ENCODE assay signal across 14 mouse cellular contexts in the genomic region with DNA sequence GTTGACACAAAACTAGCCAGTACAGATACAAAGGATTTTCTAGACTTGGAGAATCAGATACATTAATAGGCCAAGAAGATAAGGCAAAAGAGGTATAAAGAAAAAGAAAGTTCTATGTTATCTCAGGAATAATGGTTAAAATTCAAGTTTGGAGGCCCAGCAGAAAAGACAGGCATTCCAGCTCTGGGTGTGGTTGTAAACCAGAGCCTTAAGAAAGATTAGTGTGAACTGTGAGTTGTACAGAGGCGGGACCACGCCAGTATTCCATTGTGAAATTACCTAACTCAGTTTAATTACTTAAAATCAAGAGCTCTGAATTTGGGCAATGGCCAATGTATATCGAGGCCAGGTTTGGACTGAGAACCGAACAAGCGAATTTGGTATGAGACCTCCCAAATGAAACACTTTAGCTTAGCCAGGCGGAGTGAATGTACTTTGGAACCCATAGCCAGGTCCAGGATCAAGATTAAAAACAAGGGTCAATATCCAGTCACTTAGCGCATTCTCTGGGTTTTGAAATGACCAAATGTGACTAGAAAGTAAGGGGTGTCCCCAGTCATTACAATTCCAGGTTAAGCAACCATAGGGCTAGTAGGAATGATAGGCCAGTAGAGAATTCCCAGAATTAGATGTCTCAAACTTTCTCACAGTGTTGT.
"Had no signal": no experiment of that assay in that cellular context is flagged by ENCODE, and none has a peak within 500 bp of the region (broad histone marks: within the 10 kb centered on the region; RNA-seq: fewer than 3 reads in every experiment).

No protein-coding gene starts in this region.

- H3K4me3 ChIP-seq: hindbrain, embryonic 15.5 days; layer of hippocampus, adult 2 months; limb, embryonic 12.5 days; megakaryocyte, embryonic 14.5 days; midbrain, embryonic 12.5 days had no signal

- H3K4me2 ChIP-seq: hindbrain, embryonic 15.5 days; limb, embryonic 12.5 days; lung, embryonic 14.5 days; midbrain, embryonic 12.5 days had no signal

- H3K27ac ChIP-seq: hindbrain, embryonic 15.5 days; layer of hippocampus, adult 2 months; limb, embryonic 12.5 days; liver, embryonic 14.5 days; macrophage; midbrain, embryonic 12.5 days; stomach, postnatal 0 days had no signal

- H3K27me3 ChIP-seq: hindbrain, embryonic 15.5 days; limb, embryonic 12.5 days; megakaryocyte, embryonic 14.5 days; midbrain, embryonic 12.5 days had no signal

- H3K9ac ChIP-seq: hindbrain, embryonic 15.5 days; limb, embryonic 12.5 days; liver, embryonic 14.5 days; lung, embryonic 14.5 days; midbrain, embryonic 12.5 days had no signal

- H3K36me3 ChIP-seq: hindbrain, embryonic 15.5 days; limb, embryonic 12.5 days; midbrain, embryonic 12.5 days had no signal

- H3K4me1 ChIP-seq: hindbrain, embryonic 15.5 days; limb, embryonic 12.5 days; megakaryocyte, embryonic 14.5 days; midbrain, embryonic 12.5 days had no signal

- DNase-seq: kidney, postnatal 4 days; liver; lung, embryonic 14.5 days; right cerebral cortex, adult 18-20 months; right cerebral cortex, postnatal 25 days; thymus, postnatal 4 days had no signal

- H3K9me3 ChIP-seq: hindbrain, embryonic 15.5 days; limb, embryonic 12.5 days; midbrain, embryonic 12.5 days had no signal
